Mouse (Mus musculus) gonadal fat pad, adult 2 months (tissue): Measurements from ENCODE around the gene March7. TPM values are rescaled to one million over a fixed set of nuclear protein-coding genes. Genes with fewer than 3 reads are reported as not detected.

ENCODE experiments used
- DNase-seq: peaks from one replicate; pipeline ENCODE4 v3.0.0-alpha.2; 2012; ENCODE audit warnings: low read depth
- polyA plus RNA-seq: library from polyadenylated mRNA; depleted of rRNA; stranded (reverse); fragments of >200 nt; gene quantifications from 2 replicates; pipeline ENCODE4 v1.2.3, GENCODE M21; 2012

The March7 gene
- polyA plus RNA-seq, 1 experiment, result 19.4 TPM

- no peak for DNase-seq
Measured at GRCm38 (mm10) chr2:60214683-60215082, 5.0 kb downstream of the March7 start.

GRCm38 (mm10) chr2:60216547-60217153, 7.0 kb downstream of the March7 start:
- no peak for DNase-seq

- DNase-seq, result no peak
Measured at GRCm38 (mm10) chr2:60217620-60218019, 7.9 kb downstream of the March7 start.

GRCm38 (mm10) chr2:60221236-60221635, 11.5 kb downstream of the March7 start:
- DNase-seq, result no peak

- DNase-seq, result no peak
Measured at GRCm38 (mm10) chr2:60221954-60222353, 12.3 kb downstream of the March7 start.

- no peak for DNase-seq
Measured at GRCm38 (mm10) chr2:60223489-60223888, 13.8 kb downstream of the March7 start.

- no peak for DNase-seq
Measured at GRCm38 (mm10) chr2:60228470-60228869, 18.8 kb downstream of the March7 start.

GRCm38 (mm10) chr2:60230361-60230760, 20.7 kb downstream of the March7 start:
- DNase-seq, result no peak

GRCm38 (mm10) chr2:60233147-60233546, 23.5 kb downstream of the March7 start:
- no peak for DNase-seq

GRCm38 (mm10) chr2:60234506-60234905, 24.8 kb downstream of the March7 start:
- DNase-seq, result no peak

- no peak for DNase-seq
Measured at GRCm38 (mm10) chr2:60252782-60253181, 43.1 kb downstream of the March7 start.

- DNase-seq, result no peak
Measured at GRCm38 (mm10) chr2:60253506-60253905, 43.8 kb downstream of the March7 start.

GRCm38 (mm10) chr2:60256751-60257150, 47.1 kb downstream of the March7 start:
- no peak for DNase-seq

- no peak for DNase-seq
Measured at GRCm38 (mm10) chr2:60259186-60259585, 49.5 kb downstream of the March7 start.

GRCm38 (mm10) chr2:60260621-60261350, 51.1 kb downstream of the March7 start:
- DNase-seq, result no peak

- no peak for DNase-seq
Measured at GRCm38 (mm10) chr2:60267567-60267966, 57.9 kb downstream of the March7 start.

- no peak for DNase-seq
Measured at GRCm38 (mm10) chr2:60269856-60270479, 60.3 kb downstream of the March7 start.

GRCm38 (mm10) chr2:60278627-60279026, 68.9 kb downstream of the March7 start:
- DNase-seq, result no peak

- DNase-seq, result no peak
Measured at GRCm38 (mm10) chr2:60282625-60283024, 72.9 kb downstream of the March7 start.

GRCm38 (mm10) chr2:60283208-60283750, 73.6 kb downstream of the March7 start:
- DNase-seq, result no peak

GRCm38 (mm10) chr2:60283751-60284466, 74.2 kb downstream of the March7 start:
- no peak for DNase-seq

GRCm38 (mm10) chr2:60284467-60284821, 74.8 kb downstream of the March7 start, which contains the start of gene Cd302:
TSS of gene Cd302 (minus strand) at chr2:60284488.
- no peak for DNase-seq
